Mouse (Mus musculus) megakaryocyte, embryonic 14.5 days (primary cell): Measurements from ENCODE around the gene Taok2. TPM values are rescaled to one million over a fixed set of nuclear protein-coding genes. Genes with fewer than 3 reads are reported as not detected.
A peak's percentile ranks its signal among the peaks of the same experiment; 100 is the strongest.

Source experiments
- H3K27me3 ChIP-seq: replicated peaks from 2 replicates; pipeline ENCODE3; 2012; ENCODE audit warnings: inconsistent platforms
- H3K36me3 ChIP-seq: replicated peaks from 2 replicates; pipeline ENCODE3; 2012; ENCODE audit warnings: low read length, inconsistent platforms, mixed read lengths
- H3K4me1 ChIP-seq: 2 replicates; pipeline ENCODE4 v1.6.1; 2012; ENCODE audit warnings: inconsistent platforms
- H3K4me3 ChIP-seq: replicated peaks from 2 replicates; pipeline ENCODE3; 2012; ENCODE audit warnings: moderate library complexity, mild to moderate bottlenecking, inconsistent platforms
- H3K9me3 ChIP-seq: 2 replicates; pipeline ENCODE4 v1.6.1; 2012; ENCODE audit warnings: inconsistent platforms
- FLI1 ChIP-seq: IDR thresholded peaks from 2 replicates; pipeline ENCODE4 v1.6.1; 2012; ENCODE audit warnings: low read length, inconsistent platforms, mixed read lengths
- GATA1 ChIP-seq: IDR thresholded peaks from 3 replicates; pipeline ENCODE4 v1.6.1; 2012; ENCODE audit warnings: mixed read lengths, low read length, inconsistent platforms, borderline replicate concordance
- polyA plus RNA-seq: library from polyadenylated mRNA; stranded (reverse); fragments of >175 nt; gene quantifications from 2 replicates; pipeline ENCODE4 v1.2.3, GENCODE M21; 2012; ENCODE audit warnings: low replicate concordance; ENCODE audit not compliant: insufficient read depth

Gene Taok2
- polyA plus RNA-seq, 1 experiment, result 159 TPM

DNA sequence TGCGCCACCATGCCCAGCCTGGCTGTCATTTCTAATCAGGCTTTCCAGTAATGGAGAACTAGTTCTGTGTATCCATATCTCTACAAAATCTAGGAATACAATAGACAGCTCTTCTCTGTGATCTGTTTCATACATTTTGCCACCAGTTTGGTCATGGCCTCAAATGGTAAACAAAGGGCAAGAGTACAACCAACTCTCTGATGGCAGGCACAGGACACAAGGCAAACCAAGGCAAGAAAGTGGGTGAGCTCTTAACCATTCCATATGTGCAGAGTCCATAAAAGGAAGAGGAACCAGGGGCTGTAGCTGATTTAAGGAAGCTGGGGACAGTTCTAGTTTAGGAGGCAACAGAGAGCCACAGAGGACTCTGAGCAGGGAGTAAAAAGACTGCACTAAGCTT is 7.3 kb downstream of the Taok2 start:
- TF ChIP-seq GATA1 (no peak), FLI1 (no peak)
- no peaks in the 10 kb centered on the region for H3K9me3 ChIP-seq
- H3K4me3 ChIP-seq, result no peak overlapping the region
- no peaks in the 10 kb centered on the region for H3K27me3 ChIP-seq
- H3K36me3 ChIP-seq, result peaks cover 98% of the 10 kb centered on the region
- peaks cover 63% of the 10 kb centered on the region for H3K4me1 ChIP-seq

DNA sequence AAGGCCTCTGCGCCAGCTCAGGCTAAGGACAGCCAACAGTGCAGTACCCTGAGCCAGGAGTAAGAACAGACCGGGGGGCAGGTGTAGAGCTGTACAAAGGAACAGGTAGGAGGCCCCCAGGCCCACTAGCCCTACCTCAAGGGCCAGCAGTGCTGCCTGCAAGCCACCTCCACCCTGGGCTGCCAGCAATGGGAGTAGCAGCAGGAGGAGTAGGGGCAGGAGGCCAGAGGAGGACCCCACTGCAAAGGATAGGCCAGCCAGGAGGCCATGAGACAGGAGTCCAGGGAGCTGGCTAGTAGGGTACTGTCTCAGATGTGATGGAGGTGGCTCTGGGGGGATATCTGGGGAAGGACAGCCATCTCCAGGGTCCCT is 14.0 kb downstream of the Taok2 start:
- H3K9me3 ChIP-seq, result no peaks in the 10 kb centered on the region
- TF ChIP-seq GATA1 (no peak), FLI1 (no peak)
- peaks cover 100% of the 10 kb centered on the region for H3K36me3 ChIP-seq
- no peak overlapping the region for H3K4me3 ChIP-seq
- peaks cover 53% of the 10 kb centered on the region for H3K4me1 ChIP-seq
- H3K27me3 ChIP-seq, result no peaks in the 10 kb centered on the region

DNA sequence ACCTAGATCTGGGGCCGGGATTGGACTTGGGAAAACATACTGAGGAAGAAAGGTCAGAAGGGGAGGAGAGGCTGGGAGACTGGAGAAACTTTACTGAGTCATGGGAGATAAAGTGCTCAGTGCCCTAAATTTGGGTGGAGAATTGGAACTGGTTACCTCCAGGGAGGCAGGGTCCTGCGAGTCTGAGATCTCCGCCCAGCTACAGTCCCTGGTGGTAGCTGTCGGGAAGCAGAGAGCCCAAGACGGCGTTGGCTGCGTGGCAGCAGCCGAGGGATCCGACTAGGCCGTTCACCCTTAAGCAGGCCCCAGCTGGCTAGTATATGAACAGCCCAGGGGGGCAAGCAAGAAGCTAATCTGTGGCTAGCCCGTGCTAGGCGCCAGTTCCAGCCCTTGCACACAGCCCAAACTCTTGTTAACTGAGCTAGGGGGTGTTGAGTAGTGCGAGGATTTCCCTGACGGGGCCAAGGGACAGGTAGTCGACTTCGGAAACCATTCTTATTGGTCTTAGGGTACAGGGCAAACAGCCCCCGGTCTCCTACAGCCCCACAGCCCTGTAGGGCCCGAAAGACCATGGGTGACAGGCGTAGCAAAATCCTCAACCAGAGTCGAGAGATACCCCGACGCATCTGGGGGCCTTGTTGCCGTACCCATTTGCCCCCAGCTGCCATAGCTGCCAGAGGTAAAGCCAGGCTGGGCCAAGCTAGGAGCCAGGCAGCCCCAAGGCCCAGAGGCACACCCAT is 14.6 kb downstream of the Taok2 start:
- no peak overlapping the region for H3K4me3 ChIP-seq
- no peaks in the 10 kb centered on the region for H3K9me3 ChIP-seq
- H3K36me3 ChIP-seq, result peaks cover 100% of the 10 kb centered on the region
- H3K4me1 ChIP-seq, result peaks cover 51% of the 10 kb centered on the region
- H3K27me3 ChIP-seq, result no peaks in the 10 kb centered on the region
- TF ChIP-seq FLI1 (no peak), GATA1 (no peak)

DNA sequence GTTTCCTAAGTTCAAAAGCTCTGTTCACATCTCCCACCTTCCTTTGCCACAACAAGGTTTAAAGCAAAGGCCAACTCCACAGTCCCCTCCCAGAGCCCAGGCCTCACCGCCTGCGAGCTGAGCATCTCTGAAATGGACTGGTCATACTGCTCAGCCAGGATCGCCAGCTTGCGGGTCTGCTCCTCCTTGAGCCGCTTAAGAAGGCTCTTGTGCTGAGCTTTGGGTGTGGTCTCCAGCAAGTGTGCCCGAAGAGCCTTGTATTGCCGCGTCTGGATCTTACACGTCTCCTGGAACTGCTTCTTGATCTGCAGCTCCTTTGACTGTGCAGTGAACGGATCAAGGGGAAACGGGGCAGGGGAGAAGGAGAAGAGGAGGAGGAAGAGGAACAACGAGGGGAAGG is 16.5 kb downstream of the Taok2 start:
- H3K9me3 ChIP-seq, result peaks cover 3% of the 10 kb centered on the region; the same call in 1 of the 2 replicates
- no peaks in the 10 kb centered on the region for H3K27me3 ChIP-seq

DNA sequence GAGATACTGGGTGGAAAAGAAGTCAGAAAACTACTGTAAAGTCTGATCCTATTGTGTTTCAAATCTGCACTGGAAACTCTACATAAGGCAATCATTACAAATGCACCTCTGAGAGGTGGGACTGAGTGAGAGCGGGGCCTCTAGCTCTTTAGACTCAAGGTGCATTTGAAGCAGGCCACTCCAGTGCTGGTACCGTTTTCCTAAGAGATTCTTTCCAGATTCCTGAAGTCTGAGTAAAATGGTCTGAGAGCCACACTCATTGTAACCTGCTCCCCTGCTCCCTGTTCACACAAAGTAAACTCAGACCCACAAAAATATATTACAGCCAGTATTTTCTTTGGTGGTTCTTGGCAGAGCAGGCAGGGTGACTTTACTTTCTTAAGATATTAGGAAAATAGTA is 17.0 kb downstream of the Taok2 start:
- H3K9me3 ChIP-seq, result peaks cover 3% of the 10 kb centered on the region; the same call in 1 of the 2 replicates
- peaks cover 61% of the 10 kb centered on the region for H3K4me1 ChIP-seq

More for the DNA sequence above, 16.5 kb downstream of the Taok2 start:
- H3K4me1 ChIP-seq, result peaks cover 56% of the 10 kb centered on the region
- peaks cover 100% of the 10 kb centered on the region for H3K36me3 ChIP-seq
- TF ChIP-seq FLI1 (no peak), GATA1 (no peak)
- no peak overlapping the region for H3K4me3 ChIP-seq

GRCm38 (mm10) chr7:126863791-126864190 is 20.7 kb downstream of the Taok2 start:
- Histone ChIP-seq H3K36me3 (peaks cover 78% of the 10 kb centered on the region), H3K4me3 (peak overlapping the region; percentile 67), H3K27me3 (no peaks in the 10 kb centered on the region), H3K4me1 (peaks cover 47% of the 10 kb centered on the region), H3K9me3 (peaks cover 3% of the 10 kb centered on the region; the same call in 1 of the 2 replicates)
- TF ChIP-seq FLI1, result no peak
- TF ChIP-seq GATA1, result no peak

More for the DNA sequence above, 17.0 kb downstream of the Taok2 start:
- H3K4me3 ChIP-seq, result no peak overlapping the region
- TF ChIP-seq FLI1, result no peak
- no peak for TF ChIP-seq GATA1
- H3K27me3 ChIP-seq, result no peaks in the 10 kb centered on the region
- H3K36me3 ChIP-seq, result peaks cover 96% of the 10 kb centered on the region

GRCm38 (mm10) chr7:126862147-126862784 is 22.2 kb downstream of the Taok2 start, which contains the start of gene Ino80e:
TSS of gene Ino80e (minus strand) at chr7:126862377.
- Histone ChIP-seq H3K36me3 (peaks cover 78% of the 10 kb centered on the region), H3K4me3 (peak within 1 kb of the TSS; percentile 95), H3K27me3 (no peaks in the 10 kb centered on the region), H3K4me1 (peaks cover 51% of the 10 kb centered on the region), H3K9me3 (peaks cover 3% of the 10 kb centered on the region; the same call in 1 of the 2 replicates)
- TF ChIP-seq FLI1, result no peak; the same call in 1 of the 2 replicates
- no peak for TF ChIP-seq GATA1

GRCm38 (mm10) chr7:126861429-126862130 is 22.9 kb downstream of the Taok2 start, which contains the start of gene Hirip3:
TSS of gene Hirip3 (plus strand) at chr7:126861972.
- TF ChIP-seq GATA1, result no peak
- H3K27me3 ChIP-seq, result no peaks in the 10 kb centered on the region
- peaks cover 54% of the 10 kb centered on the region for H3K4me1 ChIP-seq
- H3K36me3 ChIP-seq, result peaks cover 78% of the 10 kb centered on the region
- peaks cover 3% of the 10 kb centered on the region; the same call in 1 of the 2 replicates for H3K9me3 ChIP-seq
- peak within 1 kb of the TSS; percentile 95 for H3K4me3 ChIP-seq

GRCm38 (mm10) chr7:126860987-126861386 is 23.5 kb downstream of the Taok2 start:
- Histone ChIP-seq H3K27me3 (no peaks in the 10 kb centered on the region), H3K4me1 (peaks cover 51% of the 10 kb centered on the region), H3K4me3 (peak overlapping the region; percentile 95), H3K36me3 (peaks cover 78% of the 10 kb centered on the region), H3K9me3 (peaks cover 3% of the 10 kb centered on the region; the same call in 1 of the 2 replicates)
- TF ChIP-seq GATA1, result no peak
- TF ChIP-seq FLI1, result no peak
